Mouse (Mus musculus) gastrocnemius, postnatal 14 days (tissue): ENCODE data around the gene Tmem79. TPM values are rescaled to one million over a fixed set of nuclear protein-coding genes. Genes with fewer than 3 reads are reported as not detected.
"Not testable (repeated sequence)": the region's sequence is repeated elsewhere in the genome, so short reads cannot be mapped to it uniquely, and the experiment has no call there.

Experiments used
- DNase-seq: peaks from one replicate; pipeline ENCODE4 v3.0.0; 2021; ENCODE audit warnings: mixed read lengths
- intact Hi-C: fragments of 180-260 bp; cut with DNase I; formaldehyde crosslinking; loops from one replicate; pipeline ENCODE4 v1.15.1; 2025; ENCODE audit warnings: low total_unique reads
- long read RNA-seq, 2 experiments: library from polyadenylated mRNA; stranded (forward); transcript quantifications; one replicate each; pipeline ENCODE4 v2.0.0; 2021
- total RNA-seq, 2 experiments: library from RNA; stranded (reverse); gene quantifications; 2 replicates each; pipeline ENCODE4 v1.2.3; 2021

Gene Tmem79
- 1 to 10 TPM; 1.8 to 2.1 TPM for total RNA-seq
- long read RNA-seq, experiment 1, partial matches to known transcripts: 0 of 7 reads
- long read RNA-seq, experiment 1, other reads (novel, unspliced or antisense): 7 of 7 reads
- long read RNA-seq, experiment 2, partial matches to known transcripts: 0 of 8 reads
- long read RNA-seq, experiment 2, other reads (novel, unspliced or antisense): 8 of 8 reads

- DNase-seq: peak; percentile 95
- intact Hi-C loops: no loop called here
Observed at GRCm38 (mm10) chr3:88336058-88337013, at the start of gene Tmem79, which contains the start of gene Smg5. TSS of gene Tmem79 (minus strand) at chr3:88336148. TSS of gene Smg5 (plus strand) at chr3:88336260.

DNA sequence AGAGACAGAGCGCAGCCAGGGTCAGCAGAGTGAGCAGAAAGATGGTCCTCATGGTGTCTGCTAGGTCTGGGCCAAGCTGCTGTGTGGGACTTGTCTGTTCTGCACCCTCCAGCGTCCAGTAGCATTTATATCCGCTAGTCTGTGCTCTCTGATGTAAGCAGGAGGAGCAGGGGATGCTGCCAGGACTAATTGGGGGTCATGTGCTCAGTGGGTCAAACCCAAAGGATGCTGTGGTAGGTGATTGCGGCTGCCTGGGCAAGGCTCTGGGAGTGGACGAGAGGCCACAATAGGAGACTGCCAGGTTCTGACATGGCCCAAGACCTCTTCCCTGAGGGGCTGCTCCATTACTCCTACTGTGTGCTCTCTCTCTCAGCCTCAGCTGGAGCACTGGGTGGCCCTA is 48.4 kb upstream of the Tmem79 start, which contains the start of gene Bglap:
Bglap (minus strand) TSS at position 101 of the 400 bp plus-strand sequence.
- intact Hi-C loops: no loop called here
- no peak for DNase-seq

GRCm38 (mm10) chr3:88382383-88382782 is 46.4 kb upstream of the Tmem79 start:
- DNase-seq, intact Hi-C loops: not testable (repeated sequence)

GRCm38 (mm10) chr3:88381389-88382315 is 45.7 kb upstream of the Tmem79 start:
- DNase-seq, intact Hi-C loops: not testable (repeated sequence)

GRCm38 (mm10) chr3:88378599-88378998 is 42.7 kb upstream of the Tmem79 start, which contains the start of gene Bglap2:
TSS of gene Bglap2 (minus strand) at chr3:88378699.
- intact Hi-C loops, DNase-seq: not testable (repeated sequence)

DNA sequence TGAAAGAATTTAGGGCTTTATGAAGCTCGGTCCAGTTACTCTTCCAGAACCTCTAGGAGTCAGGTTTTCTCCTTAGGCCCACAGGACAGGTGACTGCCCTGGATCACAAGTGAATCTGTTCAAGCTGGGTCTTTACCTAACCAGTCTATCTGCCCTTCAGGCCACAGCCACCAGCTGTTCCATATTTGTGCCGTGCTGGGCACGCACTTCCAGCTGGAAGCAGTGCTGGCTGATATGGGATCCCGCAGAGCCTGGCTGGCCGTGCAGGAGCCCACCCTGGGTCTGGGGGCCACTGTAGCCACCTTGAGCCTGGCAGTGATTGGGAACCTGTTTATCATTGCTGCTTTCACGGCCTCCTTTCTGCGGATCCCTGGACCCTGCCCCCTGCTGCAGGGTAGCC is 40.7 kb upstream of the Tmem79 start:
- intact Hi-C loops, DNase-seq: not testable (repeated sequence)

DNA sequence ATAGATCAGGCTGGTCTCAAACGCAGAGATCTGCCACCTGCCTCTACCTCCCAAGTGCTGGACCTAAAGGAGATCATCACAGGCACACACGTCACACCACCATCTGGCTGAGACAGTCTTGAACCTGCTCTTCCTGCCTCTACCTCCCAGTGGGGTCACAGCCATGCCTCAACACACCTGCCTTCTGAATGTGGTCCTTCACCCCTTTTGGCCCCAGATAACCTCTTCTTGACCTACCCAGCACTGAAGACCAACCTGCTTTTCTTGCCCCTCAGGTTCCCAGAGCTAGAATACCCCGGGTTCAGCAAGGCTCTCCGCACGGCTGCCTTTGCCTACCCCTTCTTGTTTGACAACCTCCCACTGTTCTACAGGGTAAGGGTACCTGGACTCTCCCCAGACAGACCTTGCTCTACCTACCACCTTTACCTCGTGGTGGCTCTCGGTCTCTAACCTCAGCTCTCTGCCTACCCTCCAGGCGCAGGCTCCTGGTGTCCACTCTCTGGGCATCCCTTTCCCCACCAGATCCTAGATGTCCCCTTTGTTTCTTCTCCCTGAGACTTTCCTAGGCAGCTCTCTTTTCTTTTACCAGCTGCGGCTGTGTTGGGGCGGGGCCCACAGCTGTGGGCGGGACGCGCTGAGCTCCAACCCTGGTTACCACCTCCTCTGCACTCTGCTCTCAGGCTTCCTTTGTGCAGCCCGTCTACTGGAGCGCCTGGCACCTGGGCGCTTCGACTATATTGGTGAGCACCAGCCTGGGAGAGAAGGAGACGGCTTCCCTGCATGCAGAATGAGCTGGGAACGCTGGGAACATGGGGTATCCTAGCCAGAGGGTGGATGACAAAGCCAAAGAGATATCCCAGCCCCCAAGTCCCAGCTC is 40.0 kb upstream of the Tmem79 start:
- not testable (repeated sequence) for DNase-seq

GRCm38 (mm10) chr3:88372643-88373042 is 36.7 kb upstream of the Tmem79 start, which contains the start of gene Bglap3:
TSS of gene Bglap3 (minus strand) at chr3:88372743.
- DNase-seq, intact Hi-C loops: not testable (repeated sequence)

More for the DNA sequence above, 40.0 kb upstream of the Tmem79 start:
- intact Hi-C loops: not testable (repeated sequence)

- peak; percentile 48 for DNase-seq
- intact Hi-C loops: not testable (repeated sequence)
Observed at GRCm38 (mm10) chr3:88368511-88368910, 32.6 kb upstream of the Tmem79 start.

DNA sequence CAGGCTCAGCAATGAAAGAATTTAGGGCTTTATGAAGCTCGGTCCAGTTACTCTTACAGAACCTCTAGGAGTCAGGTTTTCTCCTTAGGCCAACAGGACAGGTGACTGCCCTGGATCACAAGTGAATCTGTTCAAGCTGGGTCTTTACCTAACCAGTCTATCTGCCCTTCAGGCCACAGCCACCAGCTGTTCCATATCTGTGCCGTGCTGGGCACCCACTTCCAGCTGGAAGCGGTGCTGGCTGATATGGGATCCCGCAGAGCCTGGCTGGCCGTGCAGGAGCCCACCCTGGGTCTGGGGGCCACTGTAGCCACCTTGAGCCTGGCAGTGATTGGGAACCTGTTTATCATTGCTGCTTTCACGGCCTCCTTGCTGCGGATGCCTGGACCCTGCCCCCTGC is 31.6 kb upstream of the Tmem79 start:
- DNase-seq, intact Hi-C loops: not testable (repeated sequence)

- DNase-seq: peak; percentile 44
- intact Hi-C loops: not testable (repeated sequence)
Observed at GRCm38 (mm10) chr3:88366830-88367428, 31.0 kb upstream of the Tmem79 start.

DNA sequence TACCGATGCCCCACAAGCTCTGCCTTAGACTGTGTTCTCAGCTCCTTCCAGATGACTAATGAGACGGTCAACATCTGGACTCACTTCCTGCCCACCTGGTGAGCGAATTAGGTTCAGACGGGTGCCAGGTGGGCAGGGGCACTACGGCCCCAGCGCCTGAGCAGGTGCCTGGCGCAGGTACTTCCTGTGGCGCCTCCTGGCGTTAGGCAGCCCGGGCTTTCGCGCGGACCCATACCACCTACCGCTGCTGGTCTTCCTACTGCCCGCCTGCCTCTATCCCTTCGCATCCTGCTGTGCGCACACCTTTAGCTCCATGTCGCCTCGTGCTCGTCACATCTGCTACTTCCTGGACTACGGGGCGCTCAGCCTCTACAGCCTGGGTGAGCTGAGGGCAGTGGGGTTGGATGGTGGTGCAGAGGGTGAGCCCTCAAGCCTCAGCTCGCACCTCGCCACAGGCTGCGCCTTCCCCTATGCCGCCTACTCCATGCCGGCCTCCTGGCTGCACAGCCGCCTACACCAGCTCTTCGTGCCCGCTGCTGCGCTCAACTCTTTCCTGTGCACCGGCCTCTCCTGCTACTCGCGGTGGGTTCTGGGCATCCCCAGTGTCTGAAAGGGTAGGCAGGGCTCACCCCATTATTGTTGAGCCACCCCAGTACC is 29.9 kb upstream of the Tmem79 start:
- no peak for DNase-seq
- intact Hi-C loops: no loop called here

DNA sequence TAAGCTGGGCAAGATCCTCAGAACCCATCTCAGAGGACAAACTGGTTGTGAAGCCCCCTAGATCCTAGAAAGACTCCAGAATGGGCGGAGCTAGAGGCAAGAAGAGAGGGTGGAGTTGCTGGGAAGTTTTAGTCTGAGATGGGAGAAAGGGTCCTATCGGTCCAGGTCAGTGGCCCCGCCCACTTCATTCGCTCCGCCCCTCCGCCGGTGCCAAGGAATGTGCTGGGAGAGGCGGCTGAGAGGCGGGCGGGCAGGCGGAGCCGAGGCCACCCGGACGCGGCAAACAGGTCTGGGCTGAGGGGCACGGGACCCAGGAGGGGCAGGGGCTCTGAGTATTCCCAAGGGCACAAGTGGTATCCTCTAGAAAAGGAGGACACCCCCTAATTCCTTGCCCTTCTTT is 28.4 kb upstream of the Tmem79 start, which contains the start of gene Paqr6:
Paqr6 (plus strand) TSS at position 248 of the 400 bp plus-strand sequence.
- DNase-seq: peak; percentile 75
- intact Hi-C loops: no loop called here

GRCm38 (mm10) chr3:88363700-88364099 is 27.8 kb upstream of the Tmem79 start:
- no peak for DNase-seq
- intact Hi-C loops: no loop called here

DNA sequence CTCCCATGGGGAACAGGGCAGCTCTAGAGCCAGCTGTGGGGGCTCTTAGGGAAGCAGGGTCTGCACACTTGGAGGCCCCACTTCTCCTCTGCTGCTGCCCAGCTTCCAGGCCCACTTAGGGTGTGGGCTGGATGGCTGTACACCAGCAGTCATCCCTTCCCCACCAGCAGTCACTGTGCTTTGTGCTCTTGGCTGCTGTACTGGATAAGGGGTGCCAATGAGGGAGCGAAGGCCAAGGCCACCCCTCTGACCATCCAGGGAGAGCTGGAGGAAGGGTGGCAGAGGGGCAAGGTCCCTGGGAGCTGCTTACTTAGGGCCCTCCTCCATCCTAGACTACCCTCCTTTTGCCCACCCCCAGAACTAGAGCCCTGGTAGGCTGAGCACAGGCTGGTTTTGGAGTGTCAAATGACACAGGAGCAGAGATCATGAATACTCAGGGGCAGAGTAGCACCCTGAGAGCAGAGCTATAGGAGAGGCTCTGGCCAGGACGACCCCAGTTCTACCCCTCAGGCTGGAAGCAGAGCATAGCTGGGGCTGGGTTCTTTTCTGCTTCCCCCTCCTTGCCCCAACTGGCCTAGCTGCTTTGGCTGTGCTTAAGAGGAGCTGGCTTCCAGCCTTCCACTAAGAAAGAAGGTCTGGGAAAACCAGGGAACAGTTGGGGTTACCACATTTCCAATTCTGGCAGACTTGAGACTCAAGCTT is 25.8 kb upstream of the Tmem79 start:
- no peak for DNase-seq
- intact Hi-C loops: no loop called here

- DNase-seq: no peak
- intact Hi-C loops: no loop called here
Observed at GRCm38 (mm10) chr3:88361096-88361495, 25.1 kb upstream of the Tmem79 start.

DNA sequence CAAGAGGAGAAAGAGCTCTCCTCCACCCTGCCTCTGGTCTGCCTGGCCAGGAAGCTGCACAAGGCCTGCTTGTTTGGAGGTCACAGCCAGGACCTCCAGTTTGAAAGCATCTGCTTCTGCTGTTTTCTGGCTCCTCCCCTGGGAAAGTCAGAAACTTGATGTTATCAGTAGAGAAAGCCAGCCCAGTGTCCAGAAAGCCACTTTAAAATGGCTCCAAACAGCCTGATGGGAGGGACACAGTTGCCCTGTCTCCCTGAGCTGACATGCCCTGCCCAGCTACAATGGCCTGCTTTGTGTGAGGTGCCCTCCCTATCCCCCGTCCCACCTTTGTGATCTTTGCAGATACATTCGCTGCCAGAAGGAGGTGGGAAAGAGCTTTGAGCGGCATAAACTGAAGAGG is 24.0 kb upstream of the Tmem79 start:
- intact Hi-C loops: no loop called here
- no peak for DNase-seq
